Mouse (Mus musculus) limb, embryonic 14.5 days (tissue): ENCODE results near the gene Olfr875. TPM values are rescaled to one million over a fixed set of nuclear protein-coding genes. Genes with fewer than 3 reads are reported as not detected.
"Not testable (repeated sequence)": the region's sequence is repeated elsewhere in the genome, so short reads cannot be mapped to it uniquely, and the experiment has no call there.

ENCODE experiments used
- ATAC-seq: fragments of 200-750 bp; cut with Nextera tagmentation; 2 replicates; pipeline ENCODE4 v1.8.0; 2017; ENCODE audit warnings: low read depth, moderate number of reproducible peaks, moderate TSS enrichment; ENCODE audit not compliant: low FRiP score
- DNase-seq: peaks from one replicate; pipeline ENCODE4 v3.0.0-alpha.2; 2015; ENCODE audit warnings: low spot score
- H3K27ac ChIP-seq: fragments of 300-500 bp; sonication (generic); replicated peaks from 2 replicates; pipeline ENCODE4 v1.5.1; 2014; ENCODE audit warnings: low read depth, mild to moderate bottlenecking, low read length, moderate library complexity, mixed read lengths
- H3K27me3 ChIP-seq: fragments of 300-500 bp; sonication (generic); 2 replicates; pipeline ENCODE4 v1.6.1; 2014; ENCODE audit warnings: low read length, mixed read lengths; ENCODE audit not compliant: control insufficient read depth, insufficient read depth
- H3K36me3 ChIP-seq: fragments of 300-500 bp; sonication (generic); 2 replicates; pipeline ENCODE4 v1.6.1; 2014; ENCODE audit warnings: mild to moderate bottlenecking, low read length, moderate library complexity, mixed read lengths; ENCODE audit not compliant: control insufficient read depth, insufficient read depth
- H3K4me1 ChIP-seq: fragments of 300-500 bp; sonication (generic); 2 replicates; pipeline ENCODE4 v1.6.1; 2014; ENCODE audit warnings: antibody characterized with exemption, low read length, mixed read lengths; ENCODE audit not compliant: control insufficient read depth, insufficient read depth
- H3K4me2 ChIP-seq: fragments of 300-500 bp; sonication (generic); replicated peaks from 2 replicates; pipeline ENCODE4 v1.6.1; 2014; ENCODE audit warnings: low read depth, mild to moderate bottlenecking, low read length, moderate library complexity; ENCODE audit not compliant: severe bottlenecking
- H3K4me3 ChIP-seq: fragments of 300-500 bp; sonication (generic); replicated peaks from 2 replicates; pipeline ENCODE4 v1.5.1; 2014; ENCODE audit warnings: low read length
- H3K9ac ChIP-seq: fragments of 300-500 bp; sonication (generic); 2 replicates; pipeline ENCODE4 v1.6.1; 2014; ENCODE audit warnings: mild to moderate bottlenecking, low read depth, low read length, moderate library complexity; ENCODE audit not compliant: severe bottlenecking
- H3K9me3 ChIP-seq: fragments of 300-500 bp; sonication (generic); 2 replicates; pipeline ENCODE4 v1.6.1; 2016; ENCODE audit warnings: low read length; ENCODE audit not compliant: control insufficient read depth
- POLR2A ChIP-seq: fragments of 200-500 bp; IDR thresholded peaks from 2 replicates; pipeline ENCODE4 v1.8.0; 2012; ENCODE audit warnings: inconsistent platforms, mild to moderate bottlenecking, moderate library complexity, borderline replicate concordance; ENCODE audit not compliant: insufficient read depth, insufficient read length; ENCODE audit errors: extremely low read depth
- WGBS: fragments of 180-500 bp; shearing (Covaris S2); extraction: QIAGEN DNeasy Blood & Tissue Kit; methylation state at CpG from one replicate; pipeline ENCODE4 v1.1.7; 2014; 5-methylcytosine and 5-hydroxymethylcytosine counted together
- polyA plus RNA-seq, 2 experiments: library from polyadenylated mRNA; depleted of rRNA in 1 of 2; stranded (reverse) in 1 of 2; unstranded in 1 of 2; fragments of >200 nt; fragmentation: Nextera tagmentation in 1 of 2; extraction: Ambion mirVana in 1 of 2; gene quantifications; 2 replicates each; pipeline versions ENCODE4 v1.2.1 to v1.2.3; 2012 to 2014

Olfr875 gene
- polyA plus RNA-seq, 2 experiments: 0.14 TPM; not detected in 1

- Histone ChIP-seq H3K4me2 (no peak overlapping the region), H3K9me3 (no peaks in the 10 kb centered on the region), H3K27ac (no peak overlapping the region), H3K4me1 (peaks cover 7% of the 10 kb centered on the region), H3K27me3 (no peaks in the 10 kb centered on the region), H3K9ac (no peak overlapping the region), H3K36me3 (no peaks in the 10 kb centered on the region), H3K4me3 (no peak overlapping the region)
- WGBS: 67% methylated on average over 4 of the region's 4 CpGs
- no peak for ATAC-seq
- no peak for DNase-seq
- no peak for TF ChIP-seq POLR2A
These were observed 19.7 kb upstream of the Olfr875 start for GRCm38 (mm10) chr9:37752006-37752405.

DNA sequence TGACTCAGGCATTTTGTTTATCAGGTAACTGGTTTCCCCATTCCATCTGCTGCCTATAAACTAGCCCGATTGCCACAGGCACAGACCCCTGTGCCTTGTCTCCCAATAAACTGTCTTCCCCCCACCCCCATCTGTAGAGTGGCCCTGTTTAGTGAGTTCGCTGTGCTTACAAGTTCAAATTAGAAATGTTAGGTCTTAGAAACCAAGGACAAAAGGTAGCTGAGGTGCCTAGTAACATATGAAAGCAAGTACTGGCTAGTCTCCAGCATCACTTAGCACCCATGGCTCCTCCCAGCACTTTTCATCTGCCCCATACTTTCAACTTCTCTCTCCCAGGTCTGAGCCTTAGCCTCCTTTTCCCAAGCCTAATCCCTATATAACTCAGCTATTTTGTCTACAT lies 9.9 kb upstream of the Olfr875 start:
- no peaks in the 10 kb centered on the region for H3K27me3 ChIP-seq
- no peak for ATAC-seq
- H3K36me3 ChIP-seq: no peaks in the 10 kb centered on the region
- no peaks in the 10 kb centered on the region for H3K9me3 ChIP-seq
- no peak overlapping the region for H3K4me2 ChIP-seq
- no peak overlapping the region for H3K9ac ChIP-seq
- no peak overlapping the region for H3K27ac ChIP-seq
- WGBS: 56% methylated on average over 2 of the region's 2 CpGs
- no peak for TF ChIP-seq POLR2A
- no peak overlapping the region for H3K4me3 ChIP-seq
- DNase-seq: no peak
- no peaks in the 10 kb centered on the region for H3K4me1 ChIP-seq

GRCm38 (mm10) chr9:37762541-37762940 lies 9.1 kb upstream of the Olfr875 start:
- no peak overlapping the region for H3K9ac ChIP-seq
- no peaks in the 10 kb centered on the region for H3K4me1 ChIP-seq
- no peaks in the 10 kb centered on the region for H3K9me3 ChIP-seq
- TF ChIP-seq POLR2A: no peak
- H3K27me3 ChIP-seq: no peaks in the 10 kb centered on the region
- ATAC-seq (no peak), DNase-seq (no peak)
- H3K4me2 ChIP-seq: no peak overlapping the region
- WGBS: 71% methylated on average over 2 of the region's 2 CpGs
- no peaks in the 10 kb centered on the region for H3K36me3 ChIP-seq
- H3K4me3 ChIP-seq: no peak overlapping the region
- H3K27ac ChIP-seq: no peak overlapping the region

DNA sequence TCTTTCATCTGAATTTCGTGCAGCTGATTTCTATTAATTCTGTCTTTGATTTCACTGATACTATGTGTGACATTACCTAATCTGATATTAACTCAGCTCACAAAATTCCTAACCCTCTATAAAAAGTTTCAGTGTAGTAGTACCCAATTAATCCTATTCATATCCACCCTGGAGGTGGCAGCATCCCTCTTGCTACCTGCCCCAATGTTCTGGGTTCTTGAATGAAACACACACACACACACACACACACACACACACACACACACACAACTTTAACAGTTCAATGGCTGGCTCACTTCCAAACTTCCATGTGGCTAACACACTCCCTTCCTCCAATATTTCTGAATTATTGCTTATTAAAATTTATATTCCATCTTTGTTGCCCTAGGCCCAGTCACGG lies 996 bp upstream of the Olfr875 start:
- Histone ChIP-seq H3K9ac (no peak overlapping the region), H3K4me3 (no peak overlapping the region), H3K36me3 (no peaks in the 10 kb centered on the region), H3K27ac (no peak overlapping the region), H3K4me1 (no peaks in the 10 kb centered on the region), H3K27me3 (no peaks in the 10 kb centered on the region), H3K4me2 (no peak overlapping the region), H3K9me3 (no peaks in the 10 kb centered on the region)
- TF ChIP-seq POLR2A: no peak
- ATAC-seq (no peak), DNase-seq (peak; percentile 13)
- WGBS: 52% methylated on average over 2 of the region's 2 CpGs

DNA sequence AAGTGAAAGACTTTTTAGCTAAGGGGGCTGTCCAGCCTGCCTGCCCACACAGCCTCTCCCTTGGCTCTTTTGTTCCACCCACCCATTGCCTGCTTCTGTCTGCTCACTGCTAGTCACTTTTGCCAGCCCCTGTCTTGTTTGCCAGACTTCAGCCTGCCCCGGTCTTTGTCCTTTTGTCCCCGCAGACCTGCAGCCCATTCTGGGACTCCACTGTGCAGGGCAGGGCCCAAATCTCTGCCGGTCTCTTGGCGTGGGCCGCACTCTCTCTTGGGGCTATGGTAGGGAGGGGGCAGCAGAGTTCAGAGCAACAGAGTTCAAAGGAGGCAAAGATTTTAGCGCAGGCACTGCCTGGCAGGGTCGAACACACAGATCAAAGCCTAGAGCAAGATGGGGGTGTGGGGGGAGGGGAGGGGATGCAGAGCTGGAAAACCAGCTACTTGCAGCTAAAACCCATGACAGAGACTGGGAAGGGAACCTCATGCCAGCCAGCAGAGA lies 11.2 kb downstream of the Olfr875 start:
- Histone ChIP-seq H3K27ac (0 out of 2 replicates have a peak overlapping the region, but pooled peaks have one; percentile 27), H3K9ac (peak overlapping the region; percentile 54), H3K4me3 (peak overlapping the region; percentile 28), H3K9me3 (no peaks in the 10 kb centered on the region), H3K27me3 (no peaks in the 10 kb centered on the region), H3K36me3 (no peaks in the 10 kb centered on the region), H3K4me1 (peaks cover 6% of the 10 kb centered on the region; the same call in 1 of the 2 replicates), H3K4me2 (peak overlapping the region; percentile 47)
- ATAC-seq (peak; percentile 65; the same call in 1 of the 2 replicates), DNase-seq (no peak)
- 2% methylated on average over 7 of the region's 7 CpGs for WGBS
- TF ChIP-seq POLR2A: no peak

DNA sequence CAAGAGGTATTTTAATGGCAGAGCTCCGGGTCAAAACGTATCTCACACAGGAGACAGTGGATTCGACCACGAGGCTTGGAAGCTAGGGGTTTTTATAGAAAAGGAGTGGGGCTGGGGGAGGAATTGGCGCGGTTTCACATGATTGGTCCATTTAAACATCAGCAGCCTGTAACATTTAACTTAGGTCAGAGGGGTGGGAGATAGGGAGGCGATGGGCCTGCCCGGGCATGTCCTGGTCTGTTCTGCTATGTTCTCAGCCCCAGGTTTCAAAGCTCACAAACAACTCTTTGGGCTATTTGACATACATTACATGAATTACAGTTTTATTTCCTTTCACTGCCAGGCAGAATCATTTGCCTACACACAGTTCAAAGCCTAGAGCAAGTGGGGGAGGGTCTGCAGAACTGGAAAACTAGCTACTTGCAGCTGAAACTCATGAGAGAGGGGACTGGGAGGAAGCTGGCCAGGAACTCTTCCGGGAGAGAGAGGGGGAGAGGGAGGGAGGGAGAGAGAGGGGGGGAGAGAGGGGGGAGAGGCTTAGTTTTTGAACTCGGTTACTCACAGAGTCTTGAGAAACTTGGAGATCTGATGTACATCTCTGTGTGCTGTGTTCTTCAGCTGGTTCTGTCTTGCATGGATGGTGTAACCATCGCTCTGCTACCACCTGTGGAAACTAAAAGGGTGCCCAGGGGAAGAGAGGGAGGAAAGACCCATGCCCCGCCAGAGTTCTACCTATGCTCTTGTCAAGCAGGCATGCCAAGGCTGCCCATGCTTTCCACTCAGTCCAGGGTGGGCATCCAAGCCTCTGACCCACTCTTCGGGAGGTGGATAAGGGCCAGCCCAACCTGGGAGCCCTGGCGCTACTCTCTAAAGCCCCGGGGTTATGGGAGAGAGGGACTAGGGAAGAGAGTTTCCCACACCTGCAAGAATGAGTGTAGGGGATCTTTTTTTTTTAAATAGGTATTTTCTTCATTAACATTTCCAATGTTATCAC lies 12.0 kb downstream of the Olfr875 start:
- not testable (repeated sequence) for H3K27me3 ChIP-seq, H3K4me3 ChIP-seq, H3K4me1 ChIP-seq, H3K9ac ChIP-seq, H3K9me3 ChIP-seq, H3K27ac ChIP-seq, H3K36me3 ChIP-seq, H3K4me2 ChIP-seq
- DNase-seq (peak; percentile 18), ATAC-seq (peak; percentile 76)
- WGBS: 61% methylated on average over 9 of the region's 15 CpGs
